Mouse (Mus musculus): Measurements from ENCODE around the gene H2-M10.6. TPM values are rescaled to one million over a fixed set of nuclear protein-coding genes. Genes with fewer than 3 reads are reported as not detected.
"Not testable (repeated sequence)": the region's sequence is repeated elsewhere in the genome, so short reads cannot be mapped to it uniquely, and the experiment has no call there.

H2-M10.6 gene
- polyA plus RNA-seq, 1 experiment from 2014 or later = not detected

DNA sequence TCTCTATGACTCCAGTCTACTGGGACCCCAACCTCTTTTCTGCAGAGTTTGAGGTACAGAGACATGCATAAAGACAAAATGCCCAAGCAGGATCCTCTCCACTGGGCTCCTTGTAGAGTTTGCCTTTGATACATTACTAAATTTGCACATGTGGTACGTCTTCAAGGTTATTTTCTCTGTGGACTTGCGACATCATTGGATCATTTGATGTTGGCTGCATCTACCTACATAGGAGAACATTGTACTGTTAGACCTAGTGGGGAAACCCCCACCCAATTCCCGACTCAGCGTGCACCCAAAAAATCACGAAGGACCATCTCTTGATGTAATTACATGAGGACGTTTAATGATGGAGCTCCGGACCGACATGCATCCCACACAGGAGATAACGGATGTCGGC, 12.5 kb upstream of the H2-M10.6 start:
- Histone ChIP-seq H3K36me3 (ENCODE audit: control insufficient read depth, insufficient read depth, low read length) (no peaks in the 10 kb centered on the region), H3K27me3 (ENCODE audit: control insufficient read depth, insufficient read depth, low read depth, low read length) (no peaks in the 10 kb centered on the region), H3K4me1 (ENCODE audit: control insufficient read depth, insufficient read depth, low read length) (no peaks in the 10 kb centered on the region), H3K4me3 (ENCODE audit: low read depth, low read length) (no peak overlapping the region), H3K9ac (ENCODE audit: low read depth, low read length) (no peak overlapping the region), H3K27ac (ENCODE audit: low read length) (no peak overlapping the region), H3K9me3 (replicated peaks; ENCODE audit: control insufficient read depth, low read length, poor library complexity, severe bottlenecking) (no peaks in the 10 kb centered on the region), H3K4me2 (ENCODE audit: low read length) (no peak overlapping the region)
- WGBS = 90% methylated on average over 10 of the region's 10 CpGs
- ATAC-seq = no peak

DNA sequence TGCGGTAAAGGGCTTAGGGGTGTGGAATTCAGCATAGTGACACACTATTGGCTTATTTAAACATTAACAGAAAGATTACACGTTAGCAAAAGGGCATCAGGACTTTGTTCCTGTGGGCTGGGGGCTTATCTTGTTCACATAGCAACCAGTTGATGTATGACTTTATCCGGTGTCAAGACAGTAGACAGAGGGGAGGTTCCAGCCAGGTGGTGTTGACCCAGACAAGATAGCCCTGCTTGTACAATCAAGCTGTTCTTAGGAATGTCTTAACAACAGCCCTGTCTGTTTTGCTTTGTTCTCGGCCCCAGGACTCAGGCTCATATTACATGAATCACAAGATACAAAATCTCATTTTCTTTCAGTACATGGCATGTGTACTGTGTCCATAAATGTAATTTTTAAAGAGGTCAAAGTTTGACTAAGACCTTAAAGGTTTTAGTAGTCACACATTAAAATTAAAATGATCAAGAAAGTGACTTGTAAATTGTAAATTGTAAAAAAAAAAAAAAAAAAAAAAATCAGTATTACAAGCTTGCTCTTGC, 12.0 kb upstream of the H2-M10.6 start:
- H3K4me1 ChIP-seq (ENCODE audit: control insufficient read depth, insufficient read depth, low read length); H3K27me3 ChIP-seq (ENCODE audit: control insufficient read depth, insufficient read depth, low read depth, low read length); H3K9ac ChIP-seq (ENCODE audit: low read depth, low read length); H3K27ac ChIP-seq (ENCODE audit: low read length); ATAC-seq; H3K4me2 ChIP-seq (ENCODE audit: low read length); H3K36me3 ChIP-seq (ENCODE audit: control insufficient read depth, insufficient read depth, low read length); H3K9me3 ChIP-seq (replicated peaks; ENCODE audit: control insufficient read depth, low read length, poor library complexity, severe bottlenecking); H3K4me3 ChIP-seq (ENCODE audit: low read depth, low read length): not testable (repeated sequence)
- 74% methylated on average over 4 of the region's 4 CpGs for WGBS

DNA sequence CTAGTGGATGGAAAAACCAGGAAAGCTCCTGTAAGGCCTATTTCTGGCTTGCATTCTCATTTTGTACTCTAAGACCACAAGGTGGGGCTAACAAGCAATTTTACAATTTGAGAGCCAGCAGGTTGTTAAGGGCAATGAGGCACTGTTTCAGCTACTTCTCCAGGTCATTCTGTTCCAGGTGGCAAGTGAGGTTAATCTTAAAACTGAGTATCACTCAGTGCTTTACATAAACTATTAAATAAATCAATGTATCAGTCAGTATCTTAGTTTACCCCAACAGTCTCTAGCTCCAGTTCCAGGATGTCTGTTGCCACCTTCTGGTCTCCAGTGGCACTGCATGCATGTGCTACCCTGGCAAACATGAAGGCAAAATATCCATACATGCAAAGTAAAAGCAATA, 12.0 kb downstream of the H2-M10.6 start:
- Histone ChIP-seq H3K4me3 (ENCODE audit: low read depth, low read length) (no peak overlapping the region), H3K27ac (ENCODE audit: low read length) (no peak overlapping the region), H3K4me2 (ENCODE audit: low read length) (no peak overlapping the region), H3K27me3 (ENCODE audit: control insufficient read depth, insufficient read depth, low read depth, low read length) (no peaks in the 10 kb centered on the region), H3K9me3 (replicated peaks; ENCODE audit: control insufficient read depth, low read length, poor library complexity, severe bottlenecking) (no peaks in the 10 kb centered on the region), H3K4me1 (ENCODE audit: control insufficient read depth, insufficient read depth, low read length) (no peaks in the 10 kb centered on the region), H3K36me3 (ENCODE audit: control insufficient read depth, insufficient read depth, low read length) (no peaks in the 10 kb centered on the region), H3K9ac (ENCODE audit: low read depth, low read length) (no peak overlapping the region)
- peak; percentile 29; the same call in 1 of the 2 replicates for ATAC-seq

DNA sequence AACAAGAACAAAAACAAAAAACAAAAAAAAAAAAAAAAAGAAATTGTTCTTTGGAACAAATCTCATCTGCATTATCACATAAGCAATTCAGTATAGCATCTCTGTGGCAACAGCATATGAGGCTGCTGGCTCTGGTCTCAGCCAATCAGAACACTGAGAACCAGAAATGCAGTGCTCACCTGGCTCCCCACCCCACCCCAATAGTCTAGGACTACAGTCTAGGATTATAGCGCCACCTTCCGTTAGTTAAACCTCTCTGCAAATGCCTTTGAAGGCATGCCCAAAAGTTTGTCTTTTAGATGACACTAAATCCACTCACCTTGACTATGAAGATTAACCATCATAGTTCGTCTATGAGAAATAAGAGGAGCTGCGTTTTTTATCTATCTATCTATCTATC, 13.6 kb downstream of the H2-M10.6 start:
- 22% methylated on average over 4 of the region's 4 CpGs for WGBS
- H3K4me2 ChIP-seq (ENCODE audit: low read length) = peak overlapping the region; percentile 47; the same call in 1 of the 2 replicates

DNA sequence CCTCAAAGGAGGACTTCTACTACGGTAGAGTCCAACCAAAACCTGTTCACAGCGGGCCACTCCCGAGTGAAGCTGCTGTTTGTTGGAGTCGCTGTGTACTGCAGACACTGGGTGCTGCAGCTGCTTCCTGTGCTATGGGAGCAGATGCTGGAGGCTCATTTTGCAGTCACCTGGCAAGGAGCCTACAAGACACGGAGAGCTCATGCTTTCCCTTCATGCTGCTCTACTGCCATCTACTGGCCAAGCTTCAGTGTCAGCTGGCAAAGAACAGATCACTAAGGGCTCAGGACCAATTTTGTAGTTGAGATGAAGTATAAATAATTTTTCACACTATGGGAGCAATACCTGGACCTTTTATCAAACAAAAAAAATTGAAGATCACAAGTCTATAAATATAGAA, 14.0 kb downstream of the H2-M10.6 start:
- H3K27ac ChIP-seq (ENCODE audit: low read length); H3K27me3 ChIP-seq (ENCODE audit: control insufficient read depth, insufficient read depth, low read depth, low read length); H3K4me3 ChIP-seq (ENCODE audit: low read depth, low read length); H3K4me1 ChIP-seq (ENCODE audit: control insufficient read depth, insufficient read depth, low read length); H3K9ac ChIP-seq (ENCODE audit: low read depth, low read length); H3K9me3 ChIP-seq (replicated peaks; ENCODE audit: control insufficient read depth, low read length, poor library complexity, severe bottlenecking); H3K36me3 ChIP-seq (ENCODE audit: control insufficient read depth, insufficient read depth, low read length): not testable (repeated sequence)
- 14% methylated on average over 5 of the region's 5 CpGs for WGBS
- peak; percentile 90 for ATAC-seq
- H3K4me2 ChIP-seq (ENCODE audit: low read length) = peak overlapping the region; percentile 47

More for the DNA sequence above, 13.6 kb downstream of the H2-M10.6 start:
- Histone ChIP-seq H3K9me3 (replicated peaks; ENCODE audit: control insufficient read depth, low read length, poor library complexity, severe bottlenecking) (no peaks in the 10 kb centered on the region), H3K27ac (ENCODE audit: low read length) (no peak overlapping the region), H3K4me1 (ENCODE audit: control insufficient read depth, insufficient read depth, low read length) (no peaks in the 10 kb centered on the region), H3K27me3 (ENCODE audit: control insufficient read depth, insufficient read depth, low read depth, low read length) (no peaks in the 10 kb centered on the region), H3K36me3 (ENCODE audit: control insufficient read depth, insufficient read depth, low read length) (no peaks in the 10 kb centered on the region), H3K4me3 (ENCODE audit: low read depth, low read length) (no peak overlapping the region), H3K9ac (ENCODE audit: low read depth, low read length) (no peak overlapping the region)
- ATAC-seq = peak; percentile 80

DNA sequence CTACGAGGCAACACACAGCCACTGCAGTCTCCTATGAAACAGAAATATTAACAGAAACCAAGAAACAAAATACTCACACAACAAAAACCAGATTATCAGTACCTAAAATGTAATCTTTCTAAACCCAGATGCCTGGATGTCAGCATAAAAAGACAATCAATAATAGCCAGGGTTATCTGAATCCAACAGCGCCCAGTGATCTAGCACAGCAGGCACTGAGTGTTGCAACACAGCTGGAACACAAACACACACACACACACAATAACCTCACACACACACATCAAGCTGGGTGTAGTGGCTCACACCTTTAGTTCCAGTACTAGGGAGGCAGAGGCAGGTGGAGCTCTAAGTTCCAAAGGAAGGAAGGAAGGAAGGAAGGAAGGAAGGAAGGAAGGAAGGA, 16.5 kb downstream of the H2-M10.6 start:
- no peak overlapping the region for H3K4me2 ChIP-seq (ENCODE audit: low read length)
- no peaks in the 10 kb centered on the region for H3K27me3 ChIP-seq (ENCODE audit: control insufficient read depth, insufficient read depth, low read depth, low read length)
- H3K9ac ChIP-seq (ENCODE audit: low read depth, low read length) = no peak overlapping the region
- no peaks in the 10 kb centered on the region for H3K4me1 ChIP-seq (ENCODE audit: control insufficient read depth, insufficient read depth, low read length)
- no peak overlapping the region for H3K4me3 ChIP-seq (ENCODE audit: low read depth, low read length)
- WGBS = 92% methylated on average over 2 of the region's 2 CpGs
- no peaks in the 10 kb centered on the region for H3K36me3 ChIP-seq (ENCODE audit: control insufficient read depth, insufficient read depth, low read length)
- H3K9me3 ChIP-seq (replicated peaks; ENCODE audit: control insufficient read depth, low read length, poor library complexity, severe bottlenecking) = no peaks in the 10 kb centered on the region
- ATAC-seq = no peak
- no peak overlapping the region for H3K27ac ChIP-seq (ENCODE audit: low read length)

DNA sequence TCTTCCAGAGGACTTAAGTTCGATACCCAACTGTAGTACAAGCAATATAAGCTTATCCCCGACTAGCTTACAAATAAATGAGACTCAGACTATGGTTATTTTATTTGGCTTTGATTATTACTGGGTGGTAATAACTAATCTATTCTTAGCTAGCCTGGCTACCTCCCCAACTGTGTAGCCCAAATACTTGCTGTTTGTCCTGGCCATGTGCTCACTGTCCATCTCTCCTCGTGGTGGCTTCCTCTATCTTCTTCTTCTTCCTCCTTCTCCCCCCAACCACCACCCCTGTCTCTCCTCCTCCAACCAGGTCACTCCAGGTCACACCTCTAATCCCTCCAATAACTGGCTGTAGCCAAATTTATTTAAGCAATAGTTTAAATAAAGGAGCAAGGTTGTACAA, 18.5 kb downstream of the H2-M10.6 start:
- no peak overlapping the region for H3K27ac ChIP-seq (ENCODE audit: low read length)
- H3K4me1 ChIP-seq (ENCODE audit: control insufficient read depth, insufficient read depth, low read length) = no peaks in the 10 kb centered on the region
- no peaks in the 10 kb centered on the region for H3K36me3 ChIP-seq (ENCODE audit: control insufficient read depth, insufficient read depth, low read length)
- H3K4me2 ChIP-seq (ENCODE audit: low read length) = no peak overlapping the region
- H3K4me3 ChIP-seq (ENCODE audit: low read depth, low read length) = no peak overlapping the region
- WGBS = 86% methylated on average over 3 of the region's 3 CpGs
- H3K9me3 ChIP-seq (replicated peaks; ENCODE audit: control insufficient read depth, low read length, poor library complexity, severe bottlenecking) = no peaks in the 10 kb centered on the region
- no peak for ATAC-seq
- H3K9ac ChIP-seq (ENCODE audit: low read depth, low read length) = no peak overlapping the region
- H3K27me3 ChIP-seq (ENCODE audit: control insufficient read depth, insufficient read depth, low read depth, low read length) = no peaks in the 10 kb centered on the region

DNA sequence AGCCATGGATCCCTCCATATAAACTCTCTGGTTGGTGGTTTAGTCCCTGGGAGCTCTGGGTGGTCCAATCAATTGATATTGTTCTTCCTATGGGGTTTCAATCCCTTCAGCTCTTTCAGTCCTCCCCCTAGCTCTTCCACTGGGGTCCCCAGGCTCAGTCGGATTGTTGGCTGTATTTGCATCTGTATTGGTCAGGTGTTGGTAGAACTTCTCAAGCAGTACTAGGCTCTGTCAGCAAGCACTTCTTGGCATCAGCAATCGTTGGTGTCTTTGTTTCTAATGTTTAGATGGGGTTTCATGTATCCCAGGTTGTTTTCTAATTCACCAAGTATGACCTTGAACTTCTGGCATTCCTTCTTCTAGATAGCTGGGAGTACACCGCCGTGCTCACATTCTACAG, 20.7 kb downstream of the H2-M10.6 start:
- H3K9ac ChIP-seq (ENCODE audit: low read depth, low read length) = no peak overlapping the region
- no peak overlapping the region for H3K27ac ChIP-seq (ENCODE audit: low read length)
- H3K4me1 ChIP-seq (ENCODE audit: control insufficient read depth, insufficient read depth, low read length) = peaks cover 6% of the 10 kb centered on the region
- no peak for ATAC-seq
- 60% methylated on average over 4 of the region's 4 CpGs for WGBS
- no peaks in the 10 kb centered on the region for H3K27me3 ChIP-seq (ENCODE audit: control insufficient read depth, insufficient read depth, low read depth, low read length)
- H3K36me3 ChIP-seq (ENCODE audit: control insufficient read depth, insufficient read depth, low read length) = no peaks in the 10 kb centered on the region
- no peak overlapping the region for H3K4me3 ChIP-seq (ENCODE audit: low read depth, low read length)
- no peak overlapping the region for H3K4me2 ChIP-seq (ENCODE audit: low read length)
- no peaks in the 10 kb centered on the region for H3K9me3 ChIP-seq (replicated peaks; ENCODE audit: control insufficient read depth, low read length, poor library complexity, severe bottlenecking)

DNA sequence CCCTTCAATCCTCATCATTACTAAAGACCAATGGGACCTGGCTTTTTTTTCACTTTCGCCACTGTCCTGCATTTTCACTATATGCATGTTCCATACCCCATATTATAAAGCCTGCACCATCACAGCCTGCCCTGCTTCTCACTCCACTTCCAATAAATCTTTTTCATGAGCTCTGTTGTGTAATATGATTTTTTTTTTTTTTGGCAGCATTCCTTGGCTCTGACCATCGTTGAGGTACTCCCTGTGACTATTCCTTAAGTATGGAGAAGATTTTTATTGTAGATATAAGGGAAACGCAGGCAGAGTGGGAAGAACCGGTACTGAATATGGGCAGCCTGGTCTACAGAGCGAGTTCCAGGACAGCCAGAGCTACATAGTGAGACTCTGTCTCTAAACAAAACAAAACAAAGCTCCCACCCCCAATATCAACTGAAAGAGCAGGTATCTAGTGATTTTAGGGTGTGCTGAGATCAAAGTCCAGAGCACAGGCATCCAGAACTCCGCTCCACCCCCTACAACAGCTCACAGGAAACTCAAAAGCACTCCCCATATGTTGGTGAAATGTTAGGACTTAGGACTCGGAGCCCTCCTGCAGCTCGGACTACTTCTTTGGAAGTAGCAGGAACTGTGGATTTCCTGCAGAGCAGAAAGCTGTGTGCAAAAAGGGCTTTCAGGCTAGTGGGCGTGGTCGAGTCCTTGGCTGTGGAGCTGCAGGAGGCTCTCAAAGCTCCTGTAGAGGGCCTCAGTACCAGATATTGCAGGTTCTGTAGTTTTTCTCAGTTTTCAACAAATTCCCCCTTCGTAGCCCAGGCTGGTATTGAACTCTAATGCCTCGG, 23.8 kb downstream of the H2-M10.6 start:
- Histone ChIP-seq H3K4me1 (ENCODE audit: control insufficient read depth, insufficient read depth, low read length) (peaks cover 11% of the 10 kb centered on the region), H3K9me3 (replicated peaks; ENCODE audit: control insufficient read depth, low read length, poor library complexity, severe bottlenecking) (no peaks in the 10 kb centered on the region), H3K27me3 (ENCODE audit: control insufficient read depth, insufficient read depth, low read depth, low read length) (no peaks in the 10 kb centered on the region), H3K36me3 (ENCODE audit: control insufficient read depth, insufficient read depth, low read length) (no peaks in the 10 kb centered on the region), H3K4me3 (ENCODE audit: low read depth, low read length) (no peak overlapping the region), H3K27ac (ENCODE audit: low read length) (no peak overlapping the region), H3K4me2 (ENCODE audit: low read length) (peak overlapping the region; percentile 69), H3K9ac (ENCODE audit: low read depth, low read length) (no peak overlapping the region)
- 38% methylated on average over 12 of the region's 12 CpGs for WGBS
- peak; percentile 2; the same call in 1 of the 2 replicates for ATAC-seq

Measured in midbrain, embryonic 16.5 days (tissue).